Mouse (Mus musculus): ENCODE data around the gene Stim2. TPM values are rescaled to one million over a fixed set of nuclear protein-coding genes. Genes with fewer than 3 reads are reported as not detected.

Stim2 gene
- total and polyA plus RNA-seq, 3 experiments, result 11.7 to 18.6 TPM; not detected in 1

- peak; percentile 98 for TF ChIP-seq MAFK (IDR thresholded peaks at IDR 0.05; ENCODE audit: borderline replicate concordance, low read depth, low read length)
These were observed 61.7 kb downstream of the Stim2 start (continued) for GRCm38 (mm10) chr5:54059998-54060397.

GRCm38 (mm10) chr5:54062079-54062478 is 63.8 kb downstream of the Stim2 start:
- Histone ChIP-seq H3K27ac (ENCODE audit: control insufficient read depth, low read depth, low read length) (no peak overlapping the region), H3K4me1 (ENCODE audit: control insufficient read depth in 1 of 2, insufficient read depth in 2 of 2, low read length in 2 of 2) (peaks cover 6 to 11% of the 10 kb centered on the region in 2 experiments), H3K9ac (ENCODE audit: control insufficient read depth, low read depth, low read length, poor library complexity, severe bottlenecking) (no peak overlapping the region), H3K4me3 (ENCODE audit: control insufficient read depth in 1 of 2, insufficient read depth in 1 of 2, low read depth in 2 of 2, low read length in 2 of 2) (no peak overlapping the region), H3K79me2 (ENCODE audit: control insufficient read depth, insufficient read depth, low read length, poor library complexity) (no peaks in the 10 kb centered on the region), H3K27me3 (ENCODE audit: control insufficient read depth in 1 of 2, insufficient read depth in 2 of 2, low read length in 2 of 2) (no peaks in the 10 kb centered on the region), H3K36me3 (ENCODE audit: control insufficient read depth in 1 of 2, insufficient read depth in 2 of 2, low read length in 2 of 2) (peaks cover 0 to 19% of the 10 kb centered on the region in 2 experiments; a peak in 2 of 4 replicates), H3K9me3 (replicated peaks; ENCODE audit: insufficient read depth, low read length) (no peaks in the 10 kb centered on the region)
- DNase-seq (ENCODE audit: low read depth, low spot score), result no peak
- TF ChIP-seq POLR2AphosphoS2 (IDR thresholded peaks at IDR 0.05; ENCODE audit: low read length) (no peak), RAD21 (IDR thresholded peaks at IDR 0.05; ENCODE audit: low read depth, low read length) (no peak), ZNF384 (IDR thresholded peaks at IDR 0.05; ENCODE audit: low read depth, low read length) (no peak), MAZ (IDR thresholded peaks at IDR 0.05; ENCODE audit: low read depth, low read length) (no peak), ZKSCAN1 (IDR thresholded peaks at IDR 0.05; ENCODE audit: low read depth, low read length) (no peak), SIN3A (IDR thresholded peaks at IDR 0.05; ENCODE audit: low read length) (no peak), POLR2AphosphoS5 (IDR thresholded peaks at IDR 0.05; ENCODE audit: borderline replicate concordance, low read depth, low read length) (no peak), CHD1 (IDR thresholded peaks at IDR 0.05; ENCODE audit: low read depth, low read length) (no peak), JUND (IDR thresholded peaks at IDR 0.05; ENCODE audit: low read depth, low read length) (no peak), GATA1 (IDR thresholded peaks at IDR 0.05; ENCODE audit: low read depth, low read length) (no peak), MAX (IDR thresholded peaks at IDR 0.05; ENCODE audit: low read length) (no peak), ZMIZ1 (IDR thresholded peaks at IDR 0.05; ENCODE audit: low read depth, low read length) (no peak), ETS1 (IDR thresholded peaks at IDR 0.05; ENCODE audit: low read depth, low read length) (no peak), CHD2 (IDR thresholded peaks at IDR 0.05; ENCODE audit: low read length) (no peak), MXI1 (IDR thresholded peaks at IDR 0.05; ENCODE audit: low read depth, low read length) (no peak), MEF2A (IDR thresholded peaks at IDR 0.05; ENCODE audit: extremely low read depth, insufficient replicate concordance, low read depth, low read length, poor library complexity, severe bottlenecking) (no peak), UBTF (IDR thresholded peaks at IDR 0.05; ENCODE audit: borderline replicate concordance, insufficient read depth, low read depth, low read length) (no peak)

- DNase-seq (ENCODE audit: low read depth, low spot score), result no peak
- Histone ChIP-seq H3K27me3 (ENCODE audit: control insufficient read depth in 1 of 2, insufficient read depth in 2 of 2, low read length in 2 of 2) (no peaks in the 10 kb centered on the region), H3K79me2 (ENCODE audit: control insufficient read depth, insufficient read depth, low read length, poor library complexity) (no peaks in the 10 kb centered on the region), H3K9ac (ENCODE audit: control insufficient read depth, low read depth, low read length, poor library complexity, severe bottlenecking) (no peak overlapping the region), H3K27ac (ENCODE audit: control insufficient read depth, low read depth, low read length) (no peak overlapping the region), H3K36me3 (ENCODE audit: control insufficient read depth in 1 of 2, insufficient read depth in 2 of 2, low read length in 2 of 2) (peaks cover 0 to 21% of the 10 kb centered on the region in 2 experiments; a peak in 2 of 4 replicates), H3K9me3 (replicated peaks; ENCODE audit: insufficient read depth, low read length) (no peaks in the 10 kb centered on the region), H3K4me1 (ENCODE audit: control insufficient read depth in 1 of 2, insufficient read depth in 2 of 2, low read length in 2 of 2) (peaks cover 8 to 16% of the 10 kb centered on the region in 2 experiments), H3K4me3 (ENCODE audit: control insufficient read depth in 1 of 2, insufficient read depth in 1 of 2, low read depth in 2 of 2, low read length in 2 of 2) (no peak overlapping the region)
- TF ChIP-seq CTCF (IDR thresholded peaks at IDR 0.05 in 2 of 3, conservative IDR thresholded peaks at IDR 0.05 in 1 of 3; ENCODE audit: control insufficient read depth in 1 of 3, insufficient read depth in 1 of 3, low read depth in 2 of 3, low read length in 3 of 3, poor library complexity in 1 of 3, severe bottlenecking in 1 of 3), result no peak
- no peak for TF ChIP-seq TBP (IDR thresholded peaks at IDR 0.05; ENCODE audit: low read depth, low read length)
- no peak for TF ChIP-seq ZMIZ1 (IDR thresholded peaks at IDR 0.05; ENCODE audit: low read depth, low read length)
- TF ChIP-seq MYC (IDR thresholded peaks at IDR 0.05; ENCODE audit: low read depth, low read length), result no peak
- no peak for TF ChIP-seq MEF2A (IDR thresholded peaks at IDR 0.05; ENCODE audit: extremely low read depth, insufficient replicate concordance, low read depth, low read length, poor library complexity, severe bottlenecking)
- no peak for TF ChIP-seq ELF1 (IDR thresholded peaks at IDR 0.05; ENCODE audit: low read depth, low read length)
- no peak for TF ChIP-seq GATA1 (IDR thresholded peaks at IDR 0.05; ENCODE audit: low read depth, low read length)
- no peak for TF ChIP-seq POLR2AphosphoS2 (IDR thresholded peaks at IDR 0.05; ENCODE audit: low read length)
- TF ChIP-seq TAL1 (IDR thresholded peaks at IDR 0.05; ENCODE audit: low read length), result no peak
- no peak for TF ChIP-seq CHD1 (IDR thresholded peaks at IDR 0.05; ENCODE audit: low read depth, low read length)
- no peak for TF ChIP-seq MYB (IDR thresholded peaks at IDR 0.05; ENCODE audit: low read depth, low read length)
- no peak for TF ChIP-seq MAX (IDR thresholded peaks at IDR 0.05; ENCODE audit: low read length)
These were observed 69.3 kb downstream of the Stim2 start for GRCm38 (mm10) chr5:54067591-54067990.

Measured in MEL (cell line).